Mouse (Mus musculus): ENCODE measurements at regions not wholly inside any gene's neighbourhood (a gene's known extent, or its start where the extent isn't known, plus 50 kb on each side); places are given as distances from the start of the nearest gene placed in this dataset.

GRCm38 (mm10) chr13:111996910-111997309 is 188.1 kb upstream of the Map3k1 start:
- no peak for TF ChIP-seq GATA4 (IDR thresholded peaks at IDR 0.05; ENCODE audit: insufficient replicate concordance, low read length)

GRCm38 (mm10) chr13:111997980-111998945 is 189.5 kb upstream of the Map3k1 start:
- TF ChIP-seq GATA4 (IDR thresholded peaks at IDR 0.05; ENCODE audit: insufficient replicate concordance, low read length): no peak

GRCm38 (mm10) chr13:111999647-112000292 is 191.0 kb upstream of the Map3k1 start:
- TF ChIP-seq GATA4 (IDR thresholded peaks at IDR 0.05; ENCODE audit: insufficient replicate concordance, low read length): no peak

GRCm38 (mm10) chr13:112000293-112000665 is 191.5 kb upstream of the Map3k1 start:
- no peak for TF ChIP-seq GATA4 (IDR thresholded peaks at IDR 0.05; ENCODE audit: insufficient replicate concordance, low read length)

- no peak for TF ChIP-seq GATA4 (IDR thresholded peaks at IDR 0.05; ENCODE audit: insufficient replicate concordance, low read length)
Measured at GRCm38 (mm10) chr13:112000696-112001095, 191.9 kb upstream of the Map3k1 start.

GRCm38 (mm10) chr13:112001155-112002025 is 192.6 kb upstream of the Map3k1 start:
- TF ChIP-seq GATA4 (IDR thresholded peaks at IDR 0.05; ENCODE audit: insufficient replicate concordance, low read length): no peak

- TF ChIP-seq GATA4 (IDR thresholded peaks at IDR 0.05; ENCODE audit: insufficient replicate concordance, low read length): no peak
Measured at GRCm38 (mm10) chr13:112002661-112003347, 194.0 kb upstream of the Map3k1 start.

- no peak for TF ChIP-seq GATA4 (IDR thresholded peaks at IDR 0.05; ENCODE audit: insufficient replicate concordance, low read length)
Measured at GRCm38 (mm10) chr13:112003445-112003844, 194.7 kb upstream of the Map3k1 start.

GRCm38 (mm10) chr13:112004126-112004525 is 195.3 kb upstream of the Map3k1 start:
- no peak for TF ChIP-seq GATA4 (IDR thresholded peaks at IDR 0.05; ENCODE audit: insufficient replicate concordance, low read length)

- no peak for TF ChIP-seq GATA4 (IDR thresholded peaks at IDR 0.05; ENCODE audit: insufficient replicate concordance, low read length)
Measured at GRCm38 (mm10) chr13:112005421-112005820, 196.6 kb upstream of the Map3k1 start.

GRCm38 (mm10) chr13:112008806-112009205 is 200.0 kb upstream of the Map3k1 start:
- no peak for TF ChIP-seq GATA4 (IDR thresholded peaks at IDR 0.05; ENCODE audit: insufficient replicate concordance, low read length)

- TF ChIP-seq GATA4 (IDR thresholded peaks at IDR 0.05; ENCODE audit: insufficient replicate concordance, low read length): no peak
Measured at GRCm38 (mm10) chr13:112009288-112009687, 200.5 kb upstream of the Map3k1 start.

GRCm38 (mm10) chr13:112010464-112010863 is 201.7 kb upstream of the Map3k1 start:
- TF ChIP-seq GATA4 (IDR thresholded peaks at IDR 0.05; ENCODE audit: insufficient replicate concordance, low read length): no peak

- no peak for TF ChIP-seq GATA4 (IDR thresholded peaks at IDR 0.05; ENCODE audit: insufficient replicate concordance, low read length)
Measured at GRCm38 (mm10) chr13:112012640-112013039, 203.8 kb upstream of the Map3k1 start.

- no peak for TF ChIP-seq GATA4 (IDR thresholded peaks at IDR 0.05; ENCODE audit: insufficient replicate concordance, low read length)
Measured at GRCm38 (mm10) chr13:112015083-112015482, 206.3 kb upstream of the Map3k1 start.

All from liver, adult (tissue).